Mouse (Mus musculus): ENCODE measurements around the gene Runx2. TPM values are rescaled to one million over a fixed set of nuclear protein-coding genes. Genes with fewer than 3 reads are reported as not detected.

Runx2 gene
- polyA plus RNA-seq, 1 experiment from 2014 or later = 1.3 TPM

DNA sequence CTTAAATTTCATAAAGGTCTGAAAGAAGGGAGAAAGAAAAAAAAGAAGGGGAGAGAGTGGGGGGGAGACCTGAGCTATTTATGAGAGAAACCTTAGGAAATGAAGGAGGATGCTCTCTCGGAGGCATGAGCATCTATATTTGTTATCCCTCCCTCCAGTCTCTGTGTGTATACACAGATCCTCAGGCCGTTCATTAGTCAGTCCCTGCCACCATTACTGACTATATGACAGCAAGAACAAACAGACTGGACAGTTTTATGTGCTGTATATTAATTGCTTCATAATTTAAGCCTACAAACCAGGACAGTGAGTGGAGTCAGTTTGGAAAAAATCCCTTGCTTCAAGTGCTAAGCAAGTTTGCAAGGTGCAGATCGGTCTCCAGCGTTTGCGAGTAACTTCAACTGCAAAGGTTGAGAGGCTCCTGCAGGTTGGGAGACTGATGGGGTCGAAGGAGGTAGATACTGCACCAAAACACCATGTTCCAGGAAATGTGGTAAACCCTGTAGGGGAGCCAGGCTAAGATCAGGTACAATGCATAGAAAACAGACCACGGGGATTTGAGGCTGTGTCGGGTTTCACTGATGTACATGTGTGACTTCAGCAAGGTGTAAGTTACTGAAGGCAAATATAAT is 248.6 kb downstream of the Runx2 start:
- 29% methylated on average over 8 of the region's 8 CpGs for WGBS
- H3K9ac ChIP-seq = no peak overlapping the region
- 0 out of 2 replicates have a peak, but pooled peaks have one; percentile 49 for ATAC-seq (replicated peaks; ENCODE audit: low FRiP score)
- H3K27me3 ChIP-seq = peaks cover 80% of the 10 kb centered on the region
- no peak overlapping the region for H3K4me3 ChIP-seq (replicated peaks)
- H3K36me3 ChIP-seq = no peaks in the 10 kb centered on the region
- no peaks in the 10 kb centered on the region for H3K9me3 ChIP-seq (replicated peaks)
- peaks cover 16% of the 10 kb centered on the region for H3K4me1 ChIP-seq
- H3K4me2 ChIP-seq = no peak overlapping the region
- H3K27ac ChIP-seq = no peak overlapping the region

DNA sequence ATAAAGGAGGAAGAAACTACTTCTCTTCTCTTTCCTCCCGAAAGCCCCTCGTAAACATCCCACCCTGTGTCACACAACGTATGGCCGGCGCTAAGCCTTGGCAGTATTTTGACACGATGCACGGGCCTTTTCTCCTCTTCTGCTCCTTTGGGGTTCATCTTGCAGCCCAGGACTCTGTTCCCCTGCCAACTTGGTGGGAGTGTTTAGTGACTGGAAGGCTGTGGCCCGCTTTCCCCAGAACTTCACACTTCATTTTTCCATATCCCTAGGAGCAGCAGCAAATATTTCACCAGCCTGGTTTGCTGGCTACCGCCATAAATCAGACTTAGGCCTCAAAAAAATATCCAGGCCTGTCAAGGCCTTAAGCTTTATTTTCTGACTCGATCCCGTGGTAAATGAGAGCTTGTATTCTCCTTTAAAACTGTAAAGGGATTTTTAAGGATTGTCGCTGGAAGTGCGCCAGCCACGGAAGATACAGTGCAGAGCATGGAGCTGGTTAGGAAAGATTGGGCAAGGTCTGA is 249.2 kb downstream of the Runx2 start:
- H3K27ac ChIP-seq = no peak overlapping the region
- peaks cover 16% of the 10 kb centered on the region for H3K4me1 ChIP-seq
- H3K4me3 ChIP-seq (replicated peaks) = no peak overlapping the region
- H3K9ac ChIP-seq = no peak overlapping the region
- peaks cover 80% of the 10 kb centered on the region for H3K27me3 ChIP-seq
- no peak for ATAC-seq (replicated peaks; ENCODE audit: low FRiP score)
- H3K9me3 ChIP-seq (replicated peaks) = no peaks in the 10 kb centered on the region
- WGBS = 31% methylated on average over 14 of the region's 14 CpGs
- no peaks in the 10 kb centered on the region for H3K36me3 ChIP-seq
- no peak overlapping the region for H3K4me2 ChIP-seq

DNA sequence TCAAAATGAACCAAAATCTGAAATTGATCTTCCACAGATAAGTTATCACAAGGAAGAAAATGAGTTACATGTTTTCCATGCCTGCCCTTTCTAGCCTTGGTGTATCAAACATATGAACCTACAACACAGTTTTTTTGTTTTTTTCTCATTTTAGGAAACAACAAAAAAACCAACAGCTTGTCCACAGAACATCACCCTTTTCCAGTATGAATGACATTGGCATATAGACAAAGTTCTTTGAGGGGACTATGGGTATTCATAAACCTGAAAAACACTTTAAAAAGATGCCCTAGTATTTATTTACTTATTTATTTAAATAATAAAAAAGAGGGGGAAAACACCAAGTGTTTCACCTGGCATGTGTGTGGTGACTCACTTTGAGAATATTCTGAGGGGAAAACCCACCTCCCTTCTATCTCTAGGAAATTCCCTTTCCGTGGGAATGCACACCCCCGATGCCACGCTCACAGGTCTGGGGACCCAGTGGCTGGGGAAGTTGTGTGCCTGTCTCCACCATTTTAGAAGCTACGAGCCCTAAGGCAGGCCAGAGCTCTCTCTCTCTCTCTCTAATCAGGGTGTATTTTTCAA is 249.9 kb downstream of the Runx2 start:
- Histone ChIP-seq H3K4me1 (peaks cover 20% of the 10 kb centered on the region), H3K9ac (no peak overlapping the region), H3K27me3 (peaks cover 75% of the 10 kb centered on the region), H3K4me2 (no peak overlapping the region), H3K9me3 (replicated peaks) (no peaks in the 10 kb centered on the region), H3K36me3 (no peaks in the 10 kb centered on the region), H3K4me3 (replicated peaks) (no peak overlapping the region), H3K27ac (no peak overlapping the region)
- no peak for ATAC-seq (replicated peaks; ENCODE audit: low FRiP score)
- WGBS = 65% methylated on average over 4 of the region's 4 CpGs

DNA sequence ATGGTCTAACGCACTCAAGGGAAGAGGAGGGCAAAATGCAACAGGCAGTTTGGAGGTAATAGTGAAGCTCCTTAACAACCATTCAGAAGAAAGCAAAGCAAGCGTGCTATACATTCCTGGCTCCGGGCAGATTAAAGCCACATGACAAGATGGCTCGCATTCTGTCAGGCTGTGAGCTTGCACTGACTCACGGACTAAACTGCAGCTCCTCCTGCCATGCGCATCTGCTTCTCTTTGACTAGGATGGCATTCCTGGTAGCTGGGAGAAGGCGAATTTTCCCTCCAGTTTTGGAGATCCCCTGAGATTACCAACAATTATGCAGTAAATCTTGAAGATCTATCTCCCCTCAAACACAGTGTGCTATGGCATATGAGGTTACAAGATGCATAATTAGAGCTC is 254.6 kb downstream of the Runx2 start:
- no peak overlapping the region for H3K4me3 ChIP-seq (replicated peaks)
- WGBS = 41% methylated on average over 7 of the region's 7 CpGs
- no peak for ATAC-seq (replicated peaks; ENCODE audit: low FRiP score)
- peaks cover 44% of the 10 kb centered on the region for H3K27me3 ChIP-seq
- H3K27ac ChIP-seq = no peak overlapping the region
- no peaks in the 10 kb centered on the region for H3K9me3 ChIP-seq (replicated peaks)
- H3K9ac ChIP-seq = no peak overlapping the region
- H3K36me3 ChIP-seq = no peaks in the 10 kb centered on the region
- H3K4me2 ChIP-seq = no peak overlapping the region
- H3K4me1 ChIP-seq = peaks cover 7% of the 10 kb centered on the region

DNA sequence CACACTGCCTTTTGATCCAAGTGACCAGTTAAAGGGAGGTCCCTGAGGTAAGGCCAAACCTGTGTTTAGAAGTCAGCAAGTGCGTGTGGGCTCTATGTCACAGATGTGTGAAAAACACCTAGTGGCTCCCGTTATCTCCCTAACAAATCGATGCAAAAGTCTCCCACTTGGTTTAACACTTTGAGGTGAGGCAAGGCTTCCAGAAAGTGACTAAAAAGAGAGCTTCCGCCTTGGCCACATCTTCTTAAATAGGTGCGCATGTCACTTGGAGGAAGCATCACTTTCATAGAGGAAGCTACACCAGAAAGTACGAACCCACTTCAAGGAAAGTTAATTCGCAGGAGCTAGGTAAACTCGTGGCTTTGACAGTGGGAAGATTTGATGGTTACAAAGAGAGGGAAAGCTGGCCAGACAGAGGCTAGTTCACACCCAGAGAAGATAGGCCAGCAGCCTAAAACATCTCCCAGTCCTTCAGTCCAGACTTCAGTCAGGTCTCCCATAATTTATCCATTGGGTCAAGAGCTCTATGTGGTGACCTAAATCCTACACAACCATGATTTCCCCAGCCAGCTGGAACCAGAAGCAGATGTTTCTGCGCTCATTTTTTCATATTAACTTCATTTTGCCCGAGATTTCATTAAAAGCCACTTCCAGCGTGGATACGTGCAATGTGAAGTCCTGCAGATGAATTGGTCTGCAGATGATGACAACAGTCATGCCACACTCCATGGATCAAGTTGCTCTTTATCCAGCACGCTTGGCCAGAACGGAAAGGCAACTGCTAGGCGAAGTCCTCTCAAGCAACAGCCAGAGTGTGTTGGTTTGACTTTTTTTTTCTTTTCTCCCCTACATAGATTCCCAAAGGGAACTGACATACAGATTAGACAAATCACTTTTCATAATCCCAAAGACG is 257.1 kb downstream of the Runx2 start:
- Histone ChIP-seq H3K4me1 (peaks cover 5% of the 10 kb centered on the region; the same call in 1 of the 2 replicates), H3K27me3 (peaks cover 23% of the 10 kb centered on the region), H3K9me3 (replicated peaks) (no peaks in the 10 kb centered on the region), H3K27ac (no peak overlapping the region), H3K9ac (no peak overlapping the region), H3K4me3 (replicated peaks) (no peak overlapping the region), H3K4me2 (no peak overlapping the region), H3K36me3 (no peaks in the 10 kb centered on the region)
- ATAC-seq (replicated peaks; ENCODE audit: low FRiP score) = no peak
- 77% methylated on average over 16 of the region's 16 CpGs for WGBS

DNA sequence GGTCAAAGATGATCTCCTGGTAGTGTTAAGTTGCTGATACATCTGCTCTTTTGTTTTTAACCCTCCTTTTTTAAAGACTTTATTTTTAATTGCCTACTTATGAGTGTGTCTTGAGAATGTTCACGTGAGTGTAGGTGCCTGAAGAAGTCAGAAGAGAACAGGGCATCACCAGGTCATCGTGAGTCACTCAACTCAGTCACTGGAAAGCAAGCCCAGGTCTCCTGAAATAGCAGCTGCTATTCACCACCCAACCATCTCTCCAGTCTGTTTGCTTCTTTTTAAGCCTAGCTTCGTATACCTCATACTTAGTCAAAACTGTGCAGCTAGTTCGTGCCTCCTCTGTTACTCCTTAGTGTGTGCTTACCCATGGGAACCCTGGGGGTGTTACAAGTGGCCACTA is 259.7 kb downstream of the Runx2 start:
- peaks cover under 1% of the 10 kb centered on the region; the same call in 1 of the 2 replicates for H3K4me1 ChIP-seq
- WGBS = 86% methylated on average over 4 of the region's 4 CpGs
- no peak overlapping the region for H3K4me2 ChIP-seq
- no peak for ATAC-seq (replicated peaks; ENCODE audit: low FRiP score)
- peaks cover 7% of the 10 kb centered on the region for H3K27me3 ChIP-seq
- H3K4me3 ChIP-seq (replicated peaks) = no peak overlapping the region
- no peaks in the 10 kb centered on the region for H3K36me3 ChIP-seq
- H3K9ac ChIP-seq = no peak overlapping the region
- H3K9me3 ChIP-seq (replicated peaks) = no peaks in the 10 kb centered on the region
- no peak overlapping the region for H3K27ac ChIP-seq

DNA sequence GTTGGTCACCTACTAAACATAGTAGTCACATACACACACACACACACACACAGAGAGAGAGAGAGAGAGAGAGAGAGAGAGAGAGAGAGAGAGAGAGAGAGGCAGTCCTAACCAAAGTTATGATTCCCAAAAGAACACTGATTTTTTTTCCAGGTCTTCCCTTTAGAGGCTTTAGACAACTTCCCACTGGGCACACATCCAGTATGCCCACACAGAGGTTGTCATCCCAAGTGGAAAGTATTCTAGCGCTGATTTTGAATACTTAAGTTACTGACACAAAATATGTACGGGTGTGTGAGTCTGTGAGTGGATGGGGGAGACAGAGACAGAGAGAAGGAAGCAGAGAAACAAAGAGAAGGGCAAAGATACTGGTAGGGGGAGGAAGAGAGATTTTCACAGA is 265.0 kb downstream of the Runx2 start:
- WGBS = 85% methylated on average over 2 of the region's 2 CpGs
- Histone ChIP-seq H3K27me3 (peaks cover 6% of the 10 kb centered on the region; the same call in 1 of the 2 replicates), H3K9ac (no peak overlapping the region)

DNA sequence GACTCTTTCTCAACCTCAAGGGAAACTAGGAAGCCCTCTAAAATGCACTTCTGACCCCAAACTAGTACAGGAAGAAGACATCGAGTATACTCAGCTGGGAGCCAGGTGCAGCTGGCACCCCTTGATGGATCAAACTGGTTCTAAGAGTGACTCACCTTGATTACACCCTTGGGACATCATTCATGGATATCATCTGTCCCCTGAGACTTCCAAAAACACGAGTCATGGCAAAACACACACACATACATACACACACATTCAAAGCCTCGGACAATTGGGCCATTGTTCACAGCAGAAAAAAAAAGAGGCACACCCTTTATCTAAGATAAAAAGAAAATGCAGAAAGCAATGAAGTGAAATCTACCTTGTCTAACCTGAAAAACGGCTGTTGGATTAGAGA is 266.7 kb downstream of the Runx2 start:
- H3K4me1 ChIP-seq = no peaks in the 10 kb centered on the region

More for the DNA sequence above, 265.0 kb downstream of the Runx2 start:
- no peak overlapping the region for H3K4me3 ChIP-seq (replicated peaks)
- no peak overlapping the region for H3K4me2 ChIP-seq
- H3K9me3 ChIP-seq (replicated peaks) = no peaks in the 10 kb centered on the region
- no peaks in the 10 kb centered on the region for H3K36me3 ChIP-seq
- no peak overlapping the region for H3K27ac ChIP-seq
- no peak for ATAC-seq (replicated peaks; ENCODE audit: low FRiP score)
- H3K4me1 ChIP-seq = no peaks in the 10 kb centered on the region

DNA sequence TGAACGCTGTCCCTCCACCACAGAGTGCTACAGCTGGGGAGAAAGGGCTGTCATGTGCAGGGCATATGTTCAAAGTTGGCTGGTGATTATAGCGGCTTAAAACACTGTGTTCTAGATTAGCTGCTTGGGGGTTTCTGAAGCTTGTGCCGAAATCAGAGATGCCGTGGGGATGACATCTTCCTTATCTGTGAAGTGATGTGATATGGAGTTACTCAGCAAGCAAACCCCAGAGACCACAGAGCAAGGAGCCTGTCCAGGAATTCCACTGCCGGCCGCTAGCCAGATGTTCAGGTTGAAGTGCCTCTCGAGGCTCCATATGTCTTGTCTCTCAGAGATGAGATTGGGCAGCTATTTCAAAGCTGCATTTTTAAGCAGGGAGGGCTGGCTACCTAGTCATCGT is 267.8 kb downstream of the Runx2 start:
- Histone ChIP-seq H3K4me1 (no peaks in the 10 kb centered on the region), H3K27me3 (peaks cover 3% of the 10 kb centered on the region; the same call in 1 of the 2 replicates), H3K9me3 (replicated peaks) (no peaks in the 10 kb centered on the region), H3K4me3 (replicated peaks) (no peak overlapping the region), H3K27ac (no peak overlapping the region), H3K36me3 (no peaks in the 10 kb centered on the region), H3K9ac (no peak overlapping the region), H3K4me2 (no peak overlapping the region)
- WGBS = 58% methylated on average over 8 of the region's 8 CpGs
- ATAC-seq (replicated peaks; ENCODE audit: low FRiP score) = no peak

More for the DNA sequence above, 266.7 kb downstream of the Runx2 start:
- ATAC-seq (replicated peaks; ENCODE audit: low FRiP score) = no peak
- H3K9ac ChIP-seq = no peak overlapping the region
- no peak overlapping the region for H3K27ac ChIP-seq
- WGBS = 67% methylated on average over 4 of the region's 4 CpGs
- H3K9me3 ChIP-seq (replicated peaks) = no peaks in the 10 kb centered on the region
- no peak overlapping the region for H3K4me3 ChIP-seq (replicated peaks)
- H3K4me2 ChIP-seq = no peak overlapping the region
- no peaks in the 10 kb centered on the region for H3K36me3 ChIP-seq
- peaks cover 3% of the 10 kb centered on the region; the same call in 1 of the 2 replicates for H3K27me3 ChIP-seq

DNA sequence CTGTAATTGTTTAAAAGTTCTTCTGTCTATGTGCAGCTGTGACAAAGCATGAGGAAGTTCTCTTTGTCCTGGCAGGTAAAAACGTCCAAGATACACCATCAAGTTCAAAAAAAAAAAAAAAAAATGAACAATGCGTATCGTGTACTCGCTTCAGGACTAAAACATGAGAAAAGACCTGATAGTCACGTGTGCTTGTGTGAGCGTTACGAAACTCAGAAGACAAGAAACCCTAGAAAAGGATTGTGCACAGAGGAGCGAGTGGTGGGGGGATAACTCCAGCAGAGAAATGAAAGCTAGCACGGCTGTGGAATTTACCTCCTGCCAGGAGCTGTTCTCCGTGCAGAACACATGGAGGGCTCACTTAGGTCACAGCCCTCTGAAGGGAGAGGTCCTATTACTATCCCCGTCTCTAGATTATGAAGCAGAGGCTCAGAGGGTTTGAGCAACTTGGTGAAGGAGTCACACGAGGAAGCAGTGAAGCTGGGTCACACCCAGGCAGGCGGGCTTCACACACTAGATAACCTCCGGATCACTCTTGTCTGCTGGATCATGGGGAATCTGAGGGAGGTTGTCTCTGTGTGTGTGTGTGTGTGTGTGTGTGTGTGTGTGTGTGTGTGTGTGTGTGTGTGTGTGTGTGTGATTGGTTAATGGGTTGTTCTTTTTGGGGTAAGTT is 269.3 kb downstream of the Runx2 start:
- Histone ChIP-seq H3K27me3 (peaks cover 5% of the 10 kb centered on the region; the same call in 1 of the 2 replicates), H3K27ac (no peak overlapping the region), H3K4me3 (replicated peaks) (no peak overlapping the region), H3K9ac (no peak overlapping the region), H3K9me3 (replicated peaks) (no peaks in the 10 kb centered on the region), H3K4me2 (no peak overlapping the region), H3K36me3 (no peaks in the 10 kb centered on the region), H3K4me1 (no peaks in the 10 kb centered on the region)
- WGBS = 47% methylated on average over 14 of the region's 14 CpGs
- no peak for ATAC-seq (replicated peaks; ENCODE audit: low FRiP score)

DNA sequence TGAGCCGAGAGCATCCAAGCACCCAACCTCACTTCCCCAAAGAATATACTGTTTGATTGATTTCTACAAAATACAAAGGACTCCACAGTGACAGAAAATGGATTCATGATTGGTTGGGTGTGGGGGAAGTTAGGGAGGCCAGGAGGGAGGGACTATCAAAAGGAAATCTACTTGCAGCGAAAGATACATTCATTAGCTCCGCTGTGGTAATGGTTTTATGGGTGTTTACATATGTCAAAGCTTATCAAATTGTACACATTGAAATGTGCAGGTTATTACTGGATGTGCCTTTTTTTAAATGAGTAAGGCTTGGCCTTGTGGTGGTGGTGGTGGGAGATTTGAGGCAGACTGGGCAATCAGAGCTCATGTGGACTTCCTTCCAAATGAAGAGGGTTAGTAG is 271.9 kb downstream of the Runx2 start:
- no peak overlapping the region for H3K27ac ChIP-seq
- no peak overlapping the region for H3K9ac ChIP-seq
- H3K36me3 ChIP-seq = no peaks in the 10 kb centered on the region
- no peak overlapping the region for H3K4me3 ChIP-seq (replicated peaks)
- H3K9me3 ChIP-seq (replicated peaks) = no peaks in the 10 kb centered on the region
- H3K4me1 ChIP-seq = no peaks in the 10 kb centered on the region
- no peak for ATAC-seq (replicated peaks; ENCODE audit: low FRiP score)
- H3K4me2 ChIP-seq = no peak overlapping the region
- 76% methylated on average over 3 of the region's 3 CpGs for WGBS
- peaks cover 9% of the 10 kb centered on the region; the same call in 1 of the 2 replicates for H3K27me3 ChIP-seq

Data from kidney, embryonic 15.5 days (tissue).